Mouse (Mus musculus): ENCODE results near the gene Prr18.
A peak's percentile ranks its signal among the peaks of the same experiment; 100 is the strongest.
"Not testable (repeated sequence)": the region's sequence is repeated elsewhere in the genome, so short reads cannot be mapped to it uniquely, and the experiment has no call there.

Prr18 gene

GRCm38 (mm10) chr17:8337159-8337558 lies at the start of gene Prr18:
Gene Prr18 (plus strand): TSS chr17:8337459.
- not testable (repeated sequence) for DNase-seq (ENCODE audit: low read depth, low spot score)

GRCm38 (mm10) chr17:8289993-8290679 lies 47.1 kb upstream of the Prr18 start:
- DNase-seq (ENCODE audit: low read depth, low spot score) = no peak

DNA sequence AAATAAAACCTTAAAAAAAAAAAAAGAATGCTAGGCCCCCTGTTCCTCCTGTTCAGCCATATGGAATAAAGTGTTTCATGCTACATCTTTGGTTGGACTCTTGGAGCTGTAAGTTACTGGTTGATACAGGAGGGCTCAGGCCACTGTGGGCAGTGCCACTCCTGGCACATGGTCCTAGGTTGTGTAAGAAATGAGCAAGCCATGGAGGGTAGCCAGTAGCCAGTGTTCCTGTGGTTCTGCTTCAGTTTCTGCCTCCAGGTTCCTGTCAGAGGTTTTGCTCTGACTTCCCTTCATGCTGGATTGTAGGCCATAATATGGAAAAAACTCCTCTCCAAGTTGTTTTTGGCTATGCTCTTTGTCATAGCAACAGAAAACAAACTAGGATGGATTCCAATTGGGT lies 46.5 kb upstream of the Prr18 start:
- no peak for DNase-seq (ENCODE audit: low read depth, low spot score)

- no peak for DNase-seq (ENCODE audit: low read depth, low spot score)
Observed at GRCm38 (mm10) chr17:8295825-8296224, 41.4 kb upstream of the Prr18 start.

GRCm38 (mm10) chr17:8296313-8296844 lies 40.9 kb upstream of the Prr18 start:
- DNase-seq (ENCODE audit: low read depth, low spot score) = no peak

- no peak for DNase-seq (ENCODE audit: low read depth, low spot score)
Observed at GRCm38 (mm10) chr17:8297746-8298145, 39.5 kb upstream of the Prr18 start.

GRCm38 (mm10) chr17:8298281-8298680 lies 39.0 kb upstream of the Prr18 start:
- DNase-seq (ENCODE audit: low read depth, low spot score) = no peak

GRCm38 (mm10) chr17:8299524-8299923 lies 37.7 kb upstream of the Prr18 start:
- no peak for DNase-seq (ENCODE audit: low read depth, low spot score)

DNA sequence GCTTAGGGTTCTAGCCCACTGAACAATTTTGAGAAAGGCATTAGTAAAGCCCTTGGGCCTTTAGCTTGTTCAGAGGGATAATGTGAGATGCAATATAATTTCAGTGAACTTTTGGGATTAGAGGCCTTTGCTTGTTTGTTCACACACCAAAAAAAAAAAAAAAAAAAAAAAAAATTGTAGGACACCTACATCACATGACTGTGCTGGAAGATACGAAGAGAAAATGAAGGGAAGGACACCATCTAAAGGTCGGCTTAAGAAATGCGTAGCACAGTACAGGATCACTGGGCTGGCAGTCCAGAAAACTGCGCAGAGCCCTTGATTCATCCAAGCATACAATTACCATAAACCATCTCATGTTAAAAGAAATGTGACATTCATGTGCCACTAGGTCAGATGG lies 35.7 kb upstream of the Prr18 start:
- peak; percentile 16 for DNase-seq (ENCODE audit: low read depth, low spot score)

- DNase-seq (ENCODE audit: low read depth, low spot score) = no peak
Observed at GRCm38 (mm10) chr17:8302772-8303438, 34.4 kb upstream of the Prr18 start.

DNA sequence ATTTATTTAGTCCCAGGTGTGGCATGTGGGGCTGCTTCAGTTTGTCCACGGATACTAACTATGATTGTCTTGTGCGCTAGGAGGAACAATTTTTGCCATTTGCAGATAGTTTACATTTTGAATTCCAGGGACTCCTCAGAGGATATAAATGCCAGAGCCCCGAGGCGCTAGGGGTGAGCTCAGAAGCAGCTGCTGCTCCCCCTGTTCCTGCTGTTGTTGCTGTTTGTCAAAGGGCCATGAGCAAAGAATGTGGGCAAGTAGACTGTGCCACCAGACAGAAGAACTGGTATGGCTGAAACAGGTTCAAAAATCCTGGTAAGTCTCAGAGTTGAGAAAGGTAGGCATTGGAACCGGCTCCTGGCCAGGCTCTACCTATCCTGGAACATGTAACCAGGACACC lies 33.6 kb upstream of the Prr18 start:
- no peak for DNase-seq (ENCODE audit: low read depth, low spot score)

DNA sequence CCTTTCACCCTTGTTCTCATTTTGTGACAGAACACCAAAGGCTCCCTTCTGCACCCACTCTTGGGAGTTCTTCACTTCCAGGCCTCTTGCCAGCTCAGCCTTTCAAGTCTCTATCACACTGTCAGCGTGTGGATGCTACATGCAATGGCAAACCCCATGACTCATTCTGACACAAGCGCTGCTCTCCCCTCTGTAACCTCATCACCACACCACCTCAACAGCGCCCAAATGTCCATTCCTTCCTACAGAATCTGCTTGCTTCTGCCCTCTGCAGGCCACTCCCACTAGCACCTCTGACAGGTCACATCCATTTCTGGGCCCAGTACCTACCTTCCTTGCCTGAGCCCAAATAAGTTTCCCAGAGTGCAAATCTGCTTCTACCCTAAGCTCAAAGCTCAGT lies 31.5 kb upstream of the Prr18 start:
- peak; percentile 50 for DNase-seq (ENCODE audit: low read depth, low spot score)

DNA sequence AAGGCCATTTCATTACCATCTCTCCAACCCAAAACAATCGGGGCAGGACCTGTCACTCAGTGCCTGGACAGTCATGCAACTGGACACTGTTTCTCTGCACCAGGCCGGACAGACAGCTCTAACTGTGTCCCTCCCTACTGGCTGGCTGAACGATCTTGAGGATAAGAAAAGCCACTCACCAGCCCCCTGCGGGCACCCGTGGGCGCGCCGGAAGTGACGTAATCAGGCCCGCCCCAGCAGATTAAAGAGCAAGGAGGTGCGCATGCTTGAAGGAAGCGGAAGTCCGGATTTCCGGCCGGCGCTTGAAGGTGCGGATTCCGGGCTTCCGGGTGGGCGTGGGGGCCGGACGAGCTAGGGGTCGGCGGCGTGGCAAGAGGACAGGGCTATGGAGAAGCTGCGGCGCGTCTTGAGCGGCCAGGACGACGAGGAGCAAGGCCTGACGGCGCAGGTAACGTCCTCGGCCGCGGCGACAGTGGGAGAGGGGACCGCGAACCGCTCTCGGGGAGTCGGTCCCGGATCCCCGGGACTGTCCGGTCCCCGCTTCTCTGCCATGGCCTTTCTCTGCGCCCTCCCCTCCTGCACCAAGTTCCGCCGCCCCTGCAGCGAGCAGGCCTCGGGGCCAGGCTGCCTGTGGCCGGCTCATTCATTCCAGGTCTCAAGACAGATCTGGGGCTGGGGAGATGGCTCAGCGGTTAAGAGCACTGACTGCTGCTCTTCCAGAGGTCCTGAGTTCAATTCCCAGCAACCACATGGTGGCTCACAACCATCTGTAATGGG lies 26.2 kb upstream of the Prr18 start, which contains the start of gene Sft2d1:
Sft2d1 (plus strand) TSS at position 265 of the 777 bp plus-strand sequence.
- DNase-seq (ENCODE audit: low read depth, low spot score) = peak; percentile 97

DNA sequence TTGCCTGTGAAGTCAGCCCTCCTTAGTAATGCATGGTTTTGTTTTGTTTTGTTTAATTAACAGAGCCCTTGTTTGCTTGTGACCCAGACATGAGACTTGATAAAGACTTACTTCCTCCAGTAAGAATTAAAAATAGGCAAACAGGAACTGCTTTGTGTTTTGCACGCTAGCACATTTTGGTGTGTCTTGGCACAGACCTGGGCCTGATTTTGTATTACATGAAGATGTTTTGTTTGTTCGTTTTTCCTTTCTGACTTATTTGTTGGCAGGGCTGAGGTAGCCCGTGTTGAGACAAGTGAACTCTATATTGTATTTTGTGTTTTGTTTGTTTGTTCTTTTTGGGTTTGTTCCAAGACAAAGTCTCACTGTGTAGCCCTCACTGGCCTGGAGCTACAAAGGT lies 25.5 kb upstream of the Prr18 start:
- no peak for DNase-seq (ENCODE audit: low read depth, low spot score)

DNA sequence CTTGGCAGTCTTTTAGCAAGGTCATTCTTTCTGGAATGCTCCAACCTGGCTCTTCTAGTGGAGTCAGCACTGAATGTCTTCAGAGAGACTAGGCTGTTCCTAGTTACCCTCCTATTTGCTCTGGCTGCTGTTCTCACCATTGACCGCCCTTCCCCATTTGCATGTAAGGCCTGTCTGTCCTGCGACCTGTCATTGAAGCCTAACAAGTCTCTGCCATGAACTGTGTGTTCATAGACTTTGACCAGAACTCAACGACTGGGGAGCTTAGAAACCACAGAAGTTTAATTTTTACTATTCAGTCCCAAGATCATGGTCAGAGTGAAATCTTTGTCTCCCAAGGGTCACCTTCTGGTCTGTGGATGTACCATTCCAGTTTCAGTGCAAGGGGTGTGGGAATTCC lies 23.3 kb upstream of the Prr18 start:
- no peak for DNase-seq (ENCODE audit: low read depth, low spot score)

- DNase-seq (ENCODE audit: low read depth, low spot score) = peak; percentile 49
Observed at GRCm38 (mm10) chr17:8316251-8316650, 21.0 kb upstream of the Prr18 start.

DNA sequence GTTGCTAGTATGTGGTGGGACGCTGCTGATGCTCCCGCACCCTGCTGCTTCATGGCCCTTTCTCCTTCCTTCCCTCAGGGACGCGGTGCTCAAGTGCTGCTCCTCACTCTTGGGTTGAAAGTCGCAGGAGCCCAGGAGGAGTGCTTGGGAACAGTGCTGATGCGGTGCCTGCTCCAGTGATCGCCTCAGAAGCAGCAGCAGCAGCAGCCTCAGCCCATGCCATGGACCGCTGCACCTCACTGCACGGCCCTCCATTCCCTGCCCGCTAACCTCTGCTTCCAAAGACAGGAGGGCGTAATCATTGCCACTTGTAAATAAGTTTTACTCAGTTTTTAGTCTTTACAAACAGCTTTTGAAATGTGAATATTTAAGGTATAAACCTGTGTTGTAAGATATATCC lies 10.4 kb upstream of the Prr18 start:
- not testable (repeated sequence) for DNase-seq (ENCODE audit: low read depth, low spot score)

- peak; percentile 80 for DNase-seq (ENCODE audit: low read depth, low spot score)
Observed at GRCm38 (mm10) chr17:8328511-8329174, 8.6 kb upstream of the Prr18 start.

DNA sequence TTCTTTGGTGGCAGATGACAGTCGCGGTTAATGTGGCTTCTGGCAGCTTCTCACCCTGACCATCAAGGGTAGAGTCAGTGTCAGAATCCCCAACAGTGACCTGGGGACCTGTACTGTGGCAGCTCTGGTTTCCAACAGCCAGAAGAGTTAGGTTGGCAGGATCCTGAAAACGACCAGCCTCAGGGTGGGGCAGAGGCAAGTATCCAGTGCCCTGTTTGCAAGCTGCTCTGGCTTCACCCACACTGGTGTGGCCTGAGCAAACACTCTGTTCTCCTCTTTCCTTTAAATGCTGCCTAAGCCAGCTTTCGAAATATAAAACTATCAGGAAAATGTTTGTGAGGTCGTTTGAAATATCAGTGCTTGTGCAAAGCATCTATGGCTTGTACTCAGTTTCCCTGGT lies 6.7 kb upstream of the Prr18 start:
- no peak for DNase-seq (ENCODE audit: low read depth, low spot score)

DNA sequence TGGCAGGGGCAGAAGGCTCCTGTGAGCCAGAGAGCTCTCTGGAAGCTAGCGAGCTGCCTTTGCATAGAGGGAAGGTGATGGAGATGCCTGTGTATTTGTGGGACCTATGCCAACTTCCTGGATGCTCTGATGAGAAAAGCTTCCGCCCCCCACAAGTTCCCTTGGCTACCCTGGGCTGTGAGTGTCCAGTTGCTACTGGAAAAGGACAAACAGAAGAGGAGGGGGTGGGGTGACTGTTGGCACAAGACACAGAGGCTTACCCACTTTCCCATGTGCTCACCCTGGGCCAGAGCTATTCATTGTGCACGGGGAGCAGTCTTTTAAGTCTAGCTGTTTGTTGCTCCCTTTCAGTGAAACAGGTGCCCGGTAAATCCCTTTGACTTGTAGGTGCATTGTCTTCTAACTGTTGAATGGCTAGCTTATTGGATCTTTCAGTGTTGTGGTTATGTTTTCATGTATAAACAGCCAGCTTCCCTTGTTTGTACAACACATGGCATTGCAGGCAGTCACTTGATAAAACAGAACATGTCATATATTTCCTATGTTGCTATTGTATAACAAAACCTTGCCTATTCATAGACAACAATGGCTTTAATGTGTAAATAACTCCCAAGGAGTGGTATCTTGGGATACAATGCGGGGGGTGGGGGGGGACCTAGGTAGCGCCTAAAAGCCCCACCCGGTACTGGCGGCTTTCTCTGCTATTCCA lies 2.6 kb downstream of the Prr18 start:
- peak; percentile 12 for DNase-seq (ENCODE audit: low read depth, low spot score)

Data from ZHBTc4 (cell line).